Mouse (Mus musculus): ENCODE measurements around the gene Coa4.
"Not testable (repeated sequence)": the region's sequence is repeated elsewhere in the genome, so short reads cannot be mapped to it uniquely, and the experiment has no call there.

The Coa4 gene

GRCm38 (mm10) chr7:100550338-100551007 lies 13.6 kb downstream of the Coa4 start:
- in situ Hi-C loops (cut with MboI; ENCODE audit: low pct_unique_long_range_greater_than_20kb in 1 of 2, low sequenced_read_pairs in 2 of 2, unreplicated experiment in 1 of 2), result no loop called here

DNA sequence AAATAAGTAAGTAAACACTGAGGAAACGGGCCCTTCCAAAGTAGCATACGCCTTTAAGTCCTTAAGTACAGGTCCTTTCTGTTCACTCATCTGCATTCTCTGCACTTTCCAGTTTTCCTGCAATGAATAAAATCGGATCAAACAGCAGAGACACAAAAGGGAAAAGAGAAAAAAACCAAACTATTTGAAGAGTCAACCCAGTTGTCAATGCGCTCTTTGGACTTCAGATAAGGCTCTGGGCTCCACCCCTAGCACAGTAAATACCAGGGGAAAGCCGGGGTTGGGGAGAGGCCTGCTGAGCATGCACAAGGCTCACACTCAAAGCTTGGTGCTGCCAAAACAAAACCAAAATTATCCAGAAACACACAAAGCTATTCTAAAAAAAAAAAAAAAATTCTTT lies 18.1 kb downstream of the Coa4 start:
- in situ Hi-C loops (cut with MboI; ENCODE audit: low pct_unique_long_range_greater_than_20kb in 1 of 2, low sequenced_read_pairs in 2 of 2, unreplicated experiment in 1 of 2), result no loop called here

DNA sequence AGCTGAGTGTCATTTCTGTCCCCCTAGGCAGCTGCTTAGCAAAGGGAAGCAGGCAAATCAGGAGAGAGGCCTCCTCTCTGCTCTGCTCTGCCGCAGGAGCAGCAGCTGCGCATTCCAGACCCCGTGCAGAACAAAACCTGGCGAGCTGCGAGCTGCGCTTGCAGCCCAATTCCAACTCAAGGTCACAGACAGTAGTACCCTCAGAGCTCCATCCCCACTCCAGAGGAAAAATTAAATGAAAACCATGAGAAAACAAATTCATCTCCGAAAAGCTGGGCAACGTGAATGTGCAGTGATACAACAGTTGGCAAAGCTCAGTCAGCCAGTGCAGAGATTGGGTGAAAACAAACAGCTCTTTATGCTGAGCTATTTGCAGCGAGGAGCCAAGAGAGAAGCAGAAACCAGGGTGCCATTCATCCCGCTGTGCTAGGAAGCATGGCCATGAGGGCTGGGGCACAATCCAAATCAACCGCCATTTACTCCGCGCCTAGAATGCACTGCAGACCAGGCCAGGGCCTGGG lies 18.6 kb downstream of the Coa4 start:
- in situ Hi-C loops (cut with MboI; ENCODE audit: low pct_unique_long_range_greater_than_20kb in 1 of 2, low sequenced_read_pairs in 2 of 2, unreplicated experiment in 1 of 2), result no loop called here

DNA sequence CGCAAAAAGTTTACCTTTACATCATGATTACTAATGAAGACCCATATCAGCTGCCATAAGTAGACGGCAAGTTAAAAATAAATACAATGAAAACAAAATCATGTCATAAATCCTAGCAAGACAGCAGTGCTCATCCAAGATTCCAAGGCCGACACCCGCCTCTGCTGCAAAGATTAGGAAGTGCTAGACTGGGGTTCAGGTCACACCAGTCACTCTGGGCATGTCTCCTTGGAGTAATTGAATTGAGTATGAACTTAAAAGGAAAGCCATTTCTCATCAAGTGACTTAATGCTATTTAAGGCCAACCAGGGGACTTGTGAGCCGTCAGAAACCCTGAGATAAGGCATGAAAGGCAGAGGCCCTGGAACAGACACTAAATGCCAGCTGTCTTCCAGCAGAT lies 20.4 kb downstream of the Coa4 start:
- in situ Hi-C loops (cut with MboI; ENCODE audit: low pct_unique_long_range_greater_than_20kb in 1 of 2, low sequenced_read_pairs in 2 of 2, unreplicated experiment in 1 of 2), result no loop called here

DNA sequence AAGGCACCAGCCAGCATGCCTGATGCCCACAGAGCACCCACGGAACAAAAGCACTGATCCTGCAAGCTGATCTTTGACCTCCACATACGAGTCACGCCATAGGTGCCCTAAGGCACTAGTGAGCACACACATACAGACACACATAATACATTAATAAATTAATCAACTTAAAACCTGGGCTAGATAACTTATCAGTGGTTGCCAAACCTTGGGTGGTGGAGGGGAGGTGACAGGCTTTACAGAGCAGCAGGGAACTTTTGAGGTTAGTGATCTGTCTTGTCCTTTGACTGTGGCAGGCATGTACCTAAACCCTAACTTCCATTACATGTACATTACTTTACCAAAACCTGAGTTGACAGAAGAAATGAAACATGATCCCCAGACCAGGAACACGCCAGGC lies 22.5 kb downstream of the Coa4 start:
- in situ Hi-C loops (cut with MboI; ENCODE audit: low pct_unique_long_range_greater_than_20kb in 1 of 2, low sequenced_read_pairs in 2 of 2, unreplicated experiment in 1 of 2), result no loop called here

DNA sequence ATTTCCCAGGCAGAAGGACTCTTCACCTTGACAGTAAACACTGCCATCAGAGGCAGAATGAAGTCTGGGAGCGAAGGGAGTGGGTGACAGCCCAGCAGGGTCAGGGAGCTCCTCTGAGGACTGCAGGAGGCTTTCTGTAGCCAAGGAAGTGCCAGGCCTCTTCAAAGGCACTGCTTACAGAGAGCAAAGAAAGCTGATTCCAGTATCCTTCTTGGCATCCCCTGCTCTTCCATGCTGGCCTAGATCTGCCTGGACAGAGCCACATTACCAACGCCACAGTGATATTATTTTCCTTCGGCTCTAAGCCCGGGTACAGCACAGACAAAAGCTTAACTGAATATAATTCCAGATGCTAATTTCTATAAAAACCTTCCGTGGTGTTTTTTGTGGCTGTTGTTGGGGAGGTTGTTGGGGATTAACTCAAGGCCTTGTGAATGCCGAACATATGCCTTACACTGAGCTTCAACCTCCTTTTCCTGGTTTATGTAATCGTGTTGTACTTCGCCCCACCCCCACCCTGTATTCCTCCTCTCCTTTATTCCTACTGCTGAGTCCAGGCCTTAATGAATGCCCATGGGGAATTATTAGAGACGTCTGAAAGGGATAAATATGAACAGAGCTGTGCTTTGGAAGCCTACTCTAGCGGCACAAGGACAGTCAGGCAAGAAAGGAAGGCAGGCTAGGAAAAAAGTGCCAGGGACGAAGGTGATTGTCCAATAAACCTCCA lies 25.2 kb downstream of the Coa4 start:
- in situ Hi-C loops (cut with MboI; ENCODE audit: low pct_unique_long_range_greater_than_20kb in 1 of 2, low sequenced_read_pairs in 2 of 2, unreplicated experiment in 1 of 2), result no loop called here

DNA sequence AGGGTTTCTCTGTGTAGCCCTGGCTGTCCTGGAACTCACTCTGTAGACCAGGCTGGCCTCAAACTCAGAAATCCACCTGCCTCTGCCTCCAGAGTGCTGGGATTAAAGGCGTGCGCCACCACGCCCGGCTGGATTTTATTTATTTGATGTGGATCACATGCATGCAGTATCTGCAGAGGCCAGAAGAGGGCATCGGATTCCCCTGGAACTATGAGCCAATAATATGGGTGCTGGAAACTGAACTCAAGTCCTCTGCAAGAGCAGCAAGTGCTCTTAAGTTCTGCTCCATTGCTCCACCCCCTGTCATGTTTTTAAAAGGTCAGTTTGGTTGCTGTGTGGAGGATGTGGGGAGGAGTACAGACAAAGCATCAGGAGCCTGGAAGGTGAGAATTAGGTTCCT lies 30.4 kb downstream of the Coa4 start:
- in situ Hi-C loops (cut with MboI; ENCODE audit: low pct_unique_long_range_greater_than_20kb in 1 of 2, low sequenced_read_pairs in 2 of 2, unreplicated experiment in 1 of 2), result not testable (repeated sequence)

GRCm38 (mm10) chr7:100569907-100570306 lies 33.0 kb downstream of the Coa4 start:
- in situ Hi-C loops (cut with MboI; ENCODE audit: low pct_unique_long_range_greater_than_20kb in 1 of 2, low sequenced_read_pairs in 2 of 2, unreplicated experiment in 1 of 2), result no loop called here

DNA sequence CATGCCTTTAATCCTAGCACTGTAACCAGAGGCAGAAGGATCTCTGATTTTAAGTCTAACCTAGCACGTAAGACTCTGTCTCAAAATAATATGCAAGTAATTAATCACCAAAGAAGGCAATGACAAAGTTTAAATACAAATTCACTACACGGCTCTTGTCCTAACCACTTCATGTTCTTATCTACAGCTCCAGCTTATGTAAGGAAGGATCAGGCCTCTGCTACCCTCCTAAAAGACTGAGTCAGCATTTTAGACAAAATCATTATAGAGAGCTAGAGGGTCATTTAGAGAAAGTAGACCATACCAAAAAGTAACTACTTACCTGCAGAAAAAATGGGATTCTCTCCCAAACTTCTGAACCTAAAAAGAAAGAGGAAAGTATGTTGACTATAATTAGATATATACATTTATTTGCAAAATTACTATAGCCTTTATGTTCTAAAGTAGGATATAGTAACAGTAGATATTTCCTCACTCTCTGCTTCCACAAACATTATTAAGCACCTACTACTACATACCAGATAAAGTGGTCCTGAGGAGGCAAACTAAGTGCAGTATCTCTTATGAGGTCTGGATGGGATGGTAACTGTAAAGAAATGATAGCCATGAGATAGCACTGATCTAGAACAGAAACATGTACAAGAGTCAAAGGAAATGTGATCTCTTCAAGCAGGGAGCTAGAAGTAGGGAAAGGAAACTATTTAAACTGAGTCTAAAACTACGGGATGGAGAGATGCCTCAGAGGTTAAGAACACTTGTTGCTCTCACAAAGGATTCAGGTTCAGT lies 34.3 kb downstream of the Coa4 start:
- in situ Hi-C loops (cut with MboI; ENCODE audit: low pct_unique_long_range_greater_than_20kb in 1 of 2, low sequenced_read_pairs in 2 of 2, unreplicated experiment in 1 of 2), result no loop called here

GRCm38 (mm10) chr7:100572061-100572460 lies 35.2 kb downstream of the Coa4 start:
- in situ Hi-C loops (cut with MboI; ENCODE audit: low pct_unique_long_range_greater_than_20kb in 1 of 2, low sequenced_read_pairs in 2 of 2, unreplicated experiment in 1 of 2), result no loop called here

DNA sequence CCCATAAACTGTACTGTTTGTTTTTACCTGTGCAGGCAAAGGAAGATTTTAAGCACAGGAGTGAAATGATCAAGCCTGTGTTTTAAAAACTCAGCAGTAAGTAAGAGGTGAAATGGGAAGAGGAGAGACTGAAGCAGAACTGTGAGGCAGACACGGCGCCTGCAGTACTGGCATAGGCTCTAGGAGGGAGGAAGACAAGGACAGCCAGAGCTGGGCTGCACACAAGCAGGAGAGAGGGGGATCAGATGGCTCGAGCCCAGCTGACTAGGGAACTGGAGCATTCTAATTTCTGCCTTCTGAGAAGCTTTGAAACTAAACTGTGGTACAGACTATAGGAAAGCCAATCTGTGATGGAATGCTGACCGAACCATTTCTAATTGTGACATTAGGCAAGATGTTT lies 35.8 kb downstream of the Coa4 start:
- in situ Hi-C loops (cut with MboI; ENCODE audit: low pct_unique_long_range_greater_than_20kb in 1 of 2, low sequenced_read_pairs in 2 of 2, unreplicated experiment in 1 of 2), result no loop called here

DNA sequence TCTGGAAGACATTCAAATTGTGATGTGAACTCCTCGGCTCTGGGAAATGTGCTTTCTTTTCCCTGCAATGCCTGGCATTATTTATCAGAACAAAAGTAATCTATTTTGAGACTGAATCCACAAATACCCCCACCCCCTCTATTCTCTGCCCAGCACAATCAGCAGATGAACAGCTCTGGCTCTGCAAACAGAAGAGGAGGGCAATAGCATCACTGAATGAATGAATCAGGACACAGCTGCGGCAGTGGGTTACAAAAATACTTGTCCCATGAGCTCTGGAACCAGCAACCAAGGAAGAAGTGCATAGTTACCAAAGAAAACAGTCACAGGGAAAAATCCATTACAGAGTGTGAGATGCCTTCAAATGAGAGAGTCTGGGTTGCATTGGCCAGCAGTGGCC lies 41.9 kb downstream of the Coa4 start:
- in situ Hi-C loops (cut with MboI; ENCODE audit: low pct_unique_long_range_greater_than_20kb in 1 of 2, low sequenced_read_pairs in 2 of 2, unreplicated experiment in 1 of 2), result no loop called here

DNA sequence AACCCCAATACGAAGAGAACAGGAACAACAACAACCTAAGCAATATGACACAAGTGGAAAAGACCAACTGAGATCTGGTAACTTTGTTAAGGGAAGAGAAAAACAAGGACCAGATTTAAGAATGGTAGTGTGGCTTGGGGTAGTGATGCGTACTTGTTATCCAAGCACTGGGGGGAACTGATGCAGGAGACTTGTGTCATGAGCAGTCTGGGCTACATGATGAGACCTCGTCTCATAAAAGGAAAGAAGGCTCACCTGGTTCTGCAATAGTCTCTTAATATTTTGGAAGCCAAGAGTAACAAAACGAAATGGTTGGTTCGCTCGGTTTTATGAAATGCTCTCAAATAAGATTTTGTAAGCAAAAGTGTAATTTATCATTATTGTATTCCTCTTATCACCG lies 45.4 kb downstream of the Coa4 start:
- in situ Hi-C loops (cut with MboI; ENCODE audit: low pct_unique_long_range_greater_than_20kb in 1 of 2, low sequenced_read_pairs in 2 of 2, unreplicated experiment in 1 of 2), result no loop called here

DNA sequence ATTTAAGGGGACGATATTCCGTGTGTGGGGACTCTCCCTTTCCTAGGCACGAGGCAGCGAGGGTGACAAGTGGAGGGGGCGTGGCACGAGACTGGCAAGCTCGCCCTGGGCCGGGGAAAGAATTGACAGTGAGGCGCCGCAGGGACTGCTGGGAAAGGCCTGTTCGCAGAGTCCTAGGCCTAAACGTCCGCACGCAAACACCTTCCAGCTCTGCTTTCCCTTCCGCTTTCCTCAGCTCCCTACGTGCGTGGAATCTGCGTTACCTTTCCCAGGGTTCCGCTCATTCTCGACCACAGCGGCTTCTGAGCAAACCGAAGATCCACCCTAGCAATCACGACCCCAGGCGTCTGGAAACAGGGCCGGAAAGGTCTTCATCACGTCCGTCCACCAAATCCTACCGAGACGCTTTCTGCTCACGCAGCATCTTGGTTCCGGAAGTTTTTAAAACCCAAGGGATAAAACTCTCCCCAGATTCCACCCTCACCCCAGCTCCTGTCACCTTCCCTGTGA lies 45.9 kb downstream of the Coa4 start:
- in situ Hi-C loops (cut with MboI; ENCODE audit: low pct_unique_long_range_greater_than_20kb in 1 of 2, low sequenced_read_pairs in 2 of 2, unreplicated experiment in 1 of 2), result no loop called here

GRCm38 (mm10) chr7:100589816-100590215 lies 52.9 kb downstream of the Coa4 start:
- in situ Hi-C loops (cut with MboI; ENCODE audit: low pct_unique_long_range_greater_than_20kb in 1 of 2, low sequenced_read_pairs in 2 of 2, unreplicated experiment in 1 of 2), result no loop called here

Data from mouse embryonic stem cell (cell line).